Mouse (Mus musculus): Measurements from ENCODE around the gene Naip1. TPM values are rescaled to one million over a fixed set of nuclear protein-coding genes. Genes with fewer than 3 reads are reported as not detected.

The Naip1 gene
- polyA plus RNA-seq, 1 experiment from 2014 or later: 4.9 TPM

Other genes with a start within 250 kb of the Naip1 start
- 7.1 and 8.9 TPM in 2 replicates for gene Naip5, start 206.5 kb downstream of the Naip1 start, polyA plus RNA-seq (2015; fragmentation: Nextera tagmentation; extraction: Ambion mirVana)
- gene Naip6, start 135.2 kb downstream of the Naip1 start, polyA plus RNA-seq (2015; fragmentation: Nextera tagmentation; extraction: Ambion mirVana): 8.2 and 9.1 TPM in 2 replicates
- 78.8 and 79.0 TPM in 2 replicates for gene Gtf2h2, start 39.7 kb upstream of the Naip1 start, polyA plus RNA-seq (2015; fragmentation: Nextera tagmentation; extraction: Ambion mirVana)
- 86.9 and 89.1 TPM in 2 replicates for gene Ocln, start 99.8 kb upstream of the Naip1 start, polyA plus RNA-seq (2015; fragmentation: Nextera tagmentation; extraction: Ambion mirVana)
- gene Marveld2, start 164.1 kb upstream of the Naip1 start, polyA plus RNA-seq (2015; fragmentation: Nextera tagmentation; extraction: Ambion mirVana): 27.3 and 27.4 TPM in 2 replicates
- gene Ak6, start 198.1 kb upstream of the Naip1 start, polyA plus RNA-seq (2015; fragmentation: Nextera tagmentation; extraction: Ambion mirVana): 258 and 271 TPM in 2 replicates
- 17.1 and 19.3 TPM in 2 replicates for gene Rad17, start 198.2 kb upstream of the Naip1 start, polyA plus RNA-seq (2015; fragmentation: Nextera tagmentation; extraction: Ambion mirVana)
- gene Taf9, start 198.7 kb upstream of the Naip1 start, polyA plus RNA-seq (2015; fragmentation: Nextera tagmentation; extraction: Ambion mirVana): 5.7 and 9.1 TPM in 2 replicates
- 6.9 and 7.3 TPM in 2 replicates for gene Ccdc125, start 216.8 kb upstream of the Naip1 start, polyA plus RNA-seq (2015; fragmentation: Nextera tagmentation; extraction: Ambion mirVana)

Data from intestine, embryonic 15.5 days (tissue).